Mouse (Mus musculus) myocyte (in vitro differentiated cells): Measurements from ENCODE around the gene Gm49373. TPM values are rescaled to one million over a fixed set of nuclear protein-coding genes. Genes with fewer than 3 reads are reported as not detected.

Experiments
- H3K27me3 ChIP-seq: one replicate; pipeline ENCODE4 v1.6.1; 2011; ENCODE audit not compliant: control insufficient read depth, insufficient read depth, insufficient read length
- H3K36me3 ChIP-seq: one replicate; pipeline ENCODE4 v1.6.1; 2011; ENCODE audit not compliant: control insufficient read depth, insufficient read depth
- H3K4me2 ChIP-seq: one replicate; pipeline ENCODE4 v1.6.1; 2011; ENCODE audit warnings: low read depth, control low read depth
- H3K4me3 ChIP-seq: one replicate; pipeline ENCODE4 v1.5.1; 2011; ENCODE audit warnings: mild to moderate bottlenecking, control low read depth, moderate library complexity
- H3K79me2 ChIP-seq: one replicate; pipeline ENCODE4 v1.6.1; 2011; ENCODE audit not compliant: control insufficient read depth, insufficient read depth
- H3ac ChIP-seq: one replicate; pipeline ENCODE4 v1.6.1; 2011; ENCODE audit not compliant: control insufficient read depth, insufficient read length
- CEBPB ChIP-seq: IDR thresholded peaks from 2 replicates; pipeline ENCODE4 v1.6.1; 2011; ENCODE audit warnings: mild to moderate bottlenecking, moderate library complexity; ENCODE audit not compliant: poor library complexity, insufficient read depth, severe bottlenecking
- E2F4 ChIP-seq: IDR thresholded peaks from one replicate; pipeline ENCODE4 v1.6.1; 2011; ENCODE audit warnings: mild to moderate bottlenecking, control low read depth, moderate library complexity; ENCODE audit not compliant: insufficient read depth
- MAX ChIP-seq: IDR thresholded peaks from one replicate; pipeline ENCODE4 v1.6.1; 2011; ENCODE audit warnings: low read depth, mild to moderate bottlenecking, control low read depth
- MYOD1 ChIP-seq, 3 experiments: IDR thresholded peaks; one replicate each; pipeline ENCODE4 v1.6.1; 2011; ENCODE audit warnings: control low read depth in 2 of 3, low read depth in 2 of 3, mild to moderate bottlenecking in 2 of 3, moderate library complexity in 1 of 3; ENCODE audit not compliant: insufficient read length in 2 of 3, control insufficient read depth in 1 of 3
- MYOG ChIP-seq, 3 experiments: IDR thresholded peaks; one replicate each; pipeline ENCODE4 v1.6.1; 2011; ENCODE audit warnings: control low read depth in 2 of 3, low read depth in 2 of 3, mild to moderate bottlenecking in 2 of 3; ENCODE audit not compliant: insufficient read length in 2 of 3, control insufficient read depth in 1 of 3, insufficient read depth in 1 of 3
- POLR2A ChIP-seq: IDR thresholded peaks from one replicate; pipeline ENCODE4 v1.6.1; 2011; ENCODE audit warnings: low read depth, mild to moderate bottlenecking, control low read depth, moderate library complexity; ENCODE audit not compliant: insufficient read length
- POLR2AphosphoS2 ChIP-seq: IDR thresholded peaks from one replicate; pipeline ENCODE4 v1.6.1; 2011; ENCODE audit warnings: low read depth, control low read depth; ENCODE audit not compliant: insufficient read length
- REST ChIP-seq: IDR thresholded peaks from one replicate; pipeline ENCODE4 v1.6.1; 2011; ENCODE audit warnings: mild to moderate bottlenecking, control low read depth, moderate library complexity; ENCODE audit not compliant: insufficient read depth, insufficient read length
- SRF ChIP-seq: IDR thresholded peaks from one replicate; pipeline ENCODE4 v1.6.1; 2011; ENCODE audit warnings: low read depth; ENCODE audit not compliant: control insufficient read depth, insufficient read length
- TCF12 ChIP-seq: IDR thresholded peaks from one replicate; pipeline ENCODE4 v1.6.1; 2011; ENCODE audit warnings: mild to moderate bottlenecking, control low read depth; ENCODE audit not compliant: poor library complexity, insufficient read depth, severe bottlenecking
- TCF3 ChIP-seq: IDR thresholded peaks from one replicate; pipeline ENCODE4 v1.6.1; 2011; ENCODE audit warnings: low read depth, control low read depth; ENCODE audit not compliant: insufficient read length
- USF1 ChIP-seq: IDR thresholded peaks from one replicate; pipeline ENCODE4 v1.6.1; 2011; ENCODE audit warnings: low read depth, mild to moderate bottlenecking, control low read depth, moderate library complexity
- polyA plus RNA-seq: library from polyadenylated mRNA; unstranded; fragments of >200 nt; fragmentation: generic; extraction: Trizol; gene quantifications from one replicate; pipeline ENCODE4 v1.2.1, GENCODE M21; 2012; ENCODE audit warnings: missing spikeins

The Gm49373 gene
- polyA plus RNA-seq, 1 experiment, result 0.42 TPM

DNA sequence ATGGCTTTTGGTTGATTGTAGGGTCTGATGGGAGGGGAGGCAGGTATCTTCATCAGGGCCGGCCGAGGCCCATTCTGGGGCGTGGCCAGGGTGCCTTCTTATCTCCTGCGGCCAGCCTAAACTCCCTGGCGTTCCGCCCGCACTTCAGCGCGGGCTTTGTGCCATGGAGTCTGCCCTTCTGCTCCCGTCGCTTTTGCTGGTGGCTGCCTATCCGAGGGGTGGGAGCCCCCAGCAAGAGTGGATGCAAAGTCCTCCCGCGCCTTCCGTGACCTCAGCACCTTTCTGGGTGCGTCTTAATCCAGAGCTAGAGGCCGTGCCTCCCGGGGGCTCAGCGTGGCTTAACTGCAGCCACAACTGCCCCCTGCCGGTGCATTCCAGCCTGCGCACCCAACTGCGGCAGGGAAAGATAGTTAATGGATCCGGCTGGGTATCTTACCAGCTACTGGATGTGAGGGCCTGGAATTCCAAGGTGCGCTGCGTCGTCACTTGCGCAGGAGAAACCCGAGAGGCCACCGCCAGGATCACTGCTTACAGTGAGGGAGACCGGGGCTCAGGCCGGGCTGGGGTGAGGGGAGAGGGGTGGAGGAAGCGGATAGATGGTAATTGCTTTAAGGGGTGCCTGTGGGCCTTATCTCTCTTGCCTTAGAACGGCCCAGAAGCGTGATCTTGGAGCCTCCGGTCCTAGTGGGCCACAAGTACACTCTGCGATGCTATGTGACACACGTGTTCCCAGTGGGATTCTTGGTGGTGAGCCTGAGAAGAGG lies 43.4 kb downstream of the Gm49373 start, which contains the start of gene Icam4:
Gene Icam4, plus strand, starts transcription at position 83 of the 764 bp plus-strand sequence.
- H3K79me2 ChIP-seq, result no peaks in the 10 kb centered on the region
- H3K4me3 ChIP-seq, result peak within 1 kb of the TSS; percentile 45
- peak within 1 kb of the TSS; percentile 100 for H3K4me2 ChIP-seq
- no peaks in the 10 kb centered on the region for H3K36me3 ChIP-seq
- no peak within 1 kb of the TSS for H3ac ChIP-seq
- H3K27me3 ChIP-seq, result peaks cover 4% of the 10 kb centered on the region
- TF ChIP-seq CEBPB (no peak), MYOD1 (IDR thresholded peaks at IDR 0.05; ENCODE audit: control insufficient read depth in 1 of 3, insufficient read length in 2 of 3, low read depth in 2 of 3) (peak in 1 of 3 experiments; percentile 12)

- H3K36me3 ChIP-seq, result no peaks in the 10 kb centered on the region
- H3ac ChIP-seq, result no peak overlapping the region
- no peaks in the 10 kb centered on the region for H3K79me2 ChIP-seq
- no peak overlapping the region for H3K4me2 ChIP-seq
- H3K27me3 ChIP-seq, result peaks cover 4% of the 10 kb centered on the region
- TF ChIP-seq CEBPB, result no peak
- no peak for TF ChIP-seq POLR2AphosphoS2
- no peak for TF ChIP-seq REST
- no peak for TF ChIP-seq MYOG (IDR thresholded peaks at IDR 0.05; ENCODE audit: control insufficient read depth in 1 of 3, insufficient read depth in 1 of 3, insufficient read length in 2 of 3, low read depth in 2 of 3)
- no peak for TF ChIP-seq E2F4
- TF ChIP-seq MAX, result no peak
- no peak for TF ChIP-seq SRF
- no peak for TF ChIP-seq POLR2A
- TF ChIP-seq TCF3, result no peak
- no peak for TF ChIP-seq MYOD1 (IDR thresholded peaks at IDR 0.05; ENCODE audit: control insufficient read depth in 1 of 3, insufficient read length in 2 of 3, low read depth in 2 of 3)
- TF ChIP-seq USF1, result no peak
- no peak for TF ChIP-seq TCF12
- peak overlapping the region; percentile 45 for H3K4me3 ChIP-seq
Measured at GRCm38 (mm10) chr9:21028560-21029110, 44.3 kb downstream of the Gm49373 start.

GRCm38 (mm10) chr9:21027774-21028290 lies 45.1 kb downstream of the Gm49373 start:
- TF ChIP-seq MYOG (IDR thresholded peaks at IDR 0.05; ENCODE audit: control insufficient read depth in 1 of 3, insufficient read depth in 1 of 3, insufficient read length in 2 of 3, low read depth in 2 of 3) (peak in 2 of 3 experiments; percentile 44 to 74), MYOD1 (IDR thresholded peaks at IDR 0.05; ENCODE audit: control insufficient read depth in 1 of 3, insufficient read length in 2 of 3, low read depth in 2 of 3) (peak in 2 of 3 experiments; percentile 78 to 83), POLR2A (no peak)
- H3K36me3 ChIP-seq, result no peaks in the 10 kb centered on the region
- H3ac ChIP-seq, result no peak overlapping the region
- no peak overlapping the region for H3K4me3 ChIP-seq
- H3K79me2 ChIP-seq, result no peaks in the 10 kb centered on the region
- H3K4me2 ChIP-seq, result no peak overlapping the region
- H3K27me3 ChIP-seq, result no peaks in the 10 kb centered on the region

DNA sequence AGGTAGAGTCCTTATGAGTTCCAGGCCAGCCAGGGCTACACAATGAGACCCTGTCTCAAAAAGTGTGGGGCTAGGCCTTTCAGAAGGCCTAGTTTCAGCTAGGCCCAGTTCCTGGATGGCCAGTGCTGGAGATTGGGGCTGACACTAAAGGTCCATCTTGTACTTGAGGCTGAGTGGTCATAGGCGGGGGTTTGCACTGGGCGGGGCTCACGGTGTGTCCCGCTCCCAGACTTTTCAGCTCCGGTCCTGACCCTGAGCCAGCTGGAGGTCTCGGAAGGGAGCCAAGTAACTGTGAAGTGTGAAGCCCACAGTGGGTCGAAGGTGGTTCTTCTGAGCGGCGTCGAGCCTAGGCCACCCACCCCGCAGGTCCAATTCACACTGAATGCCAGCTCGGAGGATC lies 46.0 kb downstream of the Gm49373 start:
- H3K4me3 ChIP-seq, result no peak overlapping the region
- H3K79me2 ChIP-seq, result no peaks in the 10 kb centered on the region
- TF ChIP-seq TCF3 (no peak), POLR2A (no peak), MYOD1 (IDR thresholded peaks at IDR 0.05; ENCODE audit: control insufficient read depth in 1 of 3, insufficient read length in 2 of 3, low read depth in 2 of 3) (no peak), TCF12 (no peak), MAX (no peak)
- H3K27me3 ChIP-seq, result no peaks in the 10 kb centered on the region
- no peak overlapping the region for H3K4me2 ChIP-seq
- H3ac ChIP-seq, result no peak overlapping the region
- H3K36me3 ChIP-seq, result no peaks in the 10 kb centered on the region

DNA sequence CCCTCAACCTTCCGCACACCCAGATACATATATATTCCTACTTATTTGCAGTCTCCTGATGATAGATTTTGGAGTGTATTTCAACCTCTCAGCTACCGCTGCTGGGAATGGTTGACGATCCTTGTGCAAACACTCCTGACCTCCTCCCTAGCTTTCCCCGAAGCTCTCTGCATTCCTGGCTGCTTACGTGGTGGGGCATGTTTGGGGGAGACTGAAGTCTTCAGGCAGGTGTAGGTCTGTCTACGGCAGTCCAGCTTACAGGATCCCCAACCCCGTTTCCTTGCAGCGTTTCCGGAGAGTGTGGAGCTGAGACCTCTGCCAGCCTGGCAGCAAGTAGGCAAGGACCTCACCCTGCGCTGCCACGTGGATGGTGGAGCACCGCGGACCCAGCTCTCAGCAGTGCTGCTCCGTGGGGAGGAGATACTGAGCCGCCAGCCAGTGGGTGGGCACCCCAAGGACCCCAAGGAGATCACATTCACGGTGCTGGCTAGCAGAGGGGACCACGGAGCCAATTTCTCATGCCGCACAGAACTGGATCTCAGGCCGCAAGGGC lies 47.6 kb downstream of the Gm49373 start:
- H3K4me2 ChIP-seq, result no peak overlapping the region
- H3K79me2 ChIP-seq, result no peaks in the 10 kb centered on the region
- no peaks in the 10 kb centered on the region for H3K27me3 ChIP-seq
- H3K4me3 ChIP-seq, result no peak overlapping the region
- TF ChIP-seq E2F4, result no peak
- TF ChIP-seq CEBPB, result no peak
- no peak for TF ChIP-seq MYOG (IDR thresholded peaks at IDR 0.05; ENCODE audit: control insufficient read depth in 1 of 3, insufficient read depth in 1 of 3, insufficient read length in 2 of 3, low read depth in 2 of 3)
- TF ChIP-seq SRF, result no peak
- TF ChIP-seq POLR2AphosphoS2, result no peak
- TF ChIP-seq USF1, result no peak
- no peak for TF ChIP-seq TCF12
- TF ChIP-seq MYOD1 (IDR thresholded peaks at IDR 0.05; ENCODE audit: control insufficient read depth in 1 of 3, insufficient read length in 2 of 3, low read depth in 2 of 3), result no peak
- no peak for TF ChIP-seq TCF3
- TF ChIP-seq REST, result no peak
- TF ChIP-seq POLR2A, result no peak
- TF ChIP-seq MAX, result no peak
- H3K36me3 ChIP-seq, result no peaks in the 10 kb centered on the region
- H3ac ChIP-seq, result no peak overlapping the region
